Mouse (Mus musculus): ENCODE results near the gene Src. TPM values are rescaled to one million over a fixed set of nuclear protein-coding genes. Genes with fewer than 3 reads are reported as not detected.

Src gene
- polyA plus RNA-seq, 1 experiment from 2014 or later = 18.1 TPM

DNA sequence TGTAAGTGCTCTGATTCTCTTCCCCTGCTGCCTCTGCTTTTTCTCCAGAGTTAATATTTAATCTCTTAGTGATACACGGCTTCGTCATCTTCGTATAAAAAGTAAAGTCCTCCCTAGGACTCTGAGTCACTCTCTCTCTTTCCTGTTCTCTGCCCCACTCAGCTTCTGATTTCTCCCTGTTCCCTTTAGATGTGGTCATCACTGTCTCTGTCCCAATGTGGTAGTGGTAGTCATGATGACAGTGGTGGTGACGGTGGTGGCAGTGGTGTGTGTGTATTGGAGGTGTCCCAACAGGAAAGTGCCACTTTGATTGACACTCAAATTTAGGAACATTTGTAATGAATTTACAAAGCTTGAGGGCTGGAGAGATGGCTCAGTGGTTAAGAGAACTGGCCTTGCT is 83.1 kb downstream of the Src start:
- ATAC-seq = no peak
- H3K27me3 ChIP-seq (replicated peaks) = no peaks in the 10 kb centered on the region
- 56% methylated on average over 4 of the region's 4 CpGs for WGBS
- H3K9me3 ChIP-seq = no peaks in the 10 kb centered on the region
- no peak overlapping the region for H3K4me3 ChIP-seq (replicated peaks)
- no peak overlapping the region for H3K4me2 ChIP-seq (replicated peaks)
- H3K36me3 ChIP-seq = no peaks in the 10 kb centered on the region
- no peak overlapping the region for H3K9ac ChIP-seq
- no peak overlapping the region for H3K27ac ChIP-seq
- H3K4me1 ChIP-seq (replicated peaks) = no peaks in the 10 kb centered on the region

DNA sequence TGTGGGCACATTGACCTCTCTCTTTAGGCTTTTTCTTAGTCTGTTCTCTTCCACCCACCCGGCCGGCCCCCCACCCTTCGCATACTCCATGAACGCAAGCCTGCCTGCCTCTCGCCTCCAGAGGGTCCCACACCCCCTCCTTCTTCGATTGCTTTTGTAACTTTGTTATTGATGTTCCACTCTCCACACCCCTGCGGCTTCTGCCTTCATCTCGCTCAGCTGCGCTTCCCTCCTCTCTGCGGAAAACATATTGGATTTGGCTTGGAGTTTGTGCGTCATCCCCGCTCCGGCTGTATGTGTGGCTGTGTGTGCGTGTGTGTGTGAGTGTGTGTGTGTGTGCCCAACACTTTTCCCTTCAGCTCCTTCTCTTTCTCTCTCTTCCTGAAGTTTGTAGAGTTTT is 88.5 kb downstream of the Src start:
- Histone ChIP-seq H3K27ac (no peak overlapping the region), H3K4me1 (replicated peaks) (no peaks in the 10 kb centered on the region; the same call in 1 of the 2 replicates), H3K36me3 (no peaks in the 10 kb centered on the region), H3K27me3 (replicated peaks) (no peaks in the 10 kb centered on the region), H3K4me2 (replicated peaks) (peak overlapping the region; percentile 14; the same call in 1 of the 2 replicates), H3K9me3 (no peaks in the 10 kb centered on the region), H3K4me3 (replicated peaks) (no peak overlapping the region), H3K9ac (no peak overlapping the region)
- 29% methylated on average over 14 of the region's 14 CpGs for WGBS
- ATAC-seq = no peak

DNA sequence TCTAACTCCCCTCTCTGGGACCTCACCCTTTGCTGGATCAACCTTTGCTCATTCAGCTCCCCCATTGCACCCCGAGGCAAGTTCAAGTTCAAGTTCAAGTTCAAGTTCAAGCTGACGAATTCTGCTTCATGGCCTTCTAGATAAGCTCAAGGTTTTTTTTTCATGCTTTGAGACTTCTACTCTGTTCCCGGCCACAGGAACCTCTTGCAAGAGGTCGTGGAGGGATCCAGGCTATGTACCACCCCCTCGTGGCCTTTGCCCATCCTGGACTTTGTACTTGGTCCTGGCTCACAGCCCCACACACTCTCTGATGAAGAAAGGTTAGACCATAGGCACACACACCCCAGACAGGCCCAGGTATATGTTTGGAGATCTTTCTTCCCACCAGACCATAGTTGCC is 90.9 kb downstream of the Src start:
- Histone ChIP-seq H3K27me3 (replicated peaks) (no peaks in the 10 kb centered on the region), H3K9me3 (no peaks in the 10 kb centered on the region), H3K9ac (no peak overlapping the region), H3K36me3 (no peaks in the 10 kb centered on the region), H3K4me3 (replicated peaks) (no peak overlapping the region), H3K27ac (no peak overlapping the region), H3K4me2 (replicated peaks) (no peak overlapping the region), H3K4me1 (replicated peaks) (no peaks in the 10 kb centered on the region; the same call in 1 of the 2 replicates)
- 0 out of 2 replicates have a peak, but pooled peaks have one; percentile 40 for ATAC-seq
- whole genome bisulfite sequencing = 65% methylated on average over 5 of the region's 5 CpGs

DNA sequence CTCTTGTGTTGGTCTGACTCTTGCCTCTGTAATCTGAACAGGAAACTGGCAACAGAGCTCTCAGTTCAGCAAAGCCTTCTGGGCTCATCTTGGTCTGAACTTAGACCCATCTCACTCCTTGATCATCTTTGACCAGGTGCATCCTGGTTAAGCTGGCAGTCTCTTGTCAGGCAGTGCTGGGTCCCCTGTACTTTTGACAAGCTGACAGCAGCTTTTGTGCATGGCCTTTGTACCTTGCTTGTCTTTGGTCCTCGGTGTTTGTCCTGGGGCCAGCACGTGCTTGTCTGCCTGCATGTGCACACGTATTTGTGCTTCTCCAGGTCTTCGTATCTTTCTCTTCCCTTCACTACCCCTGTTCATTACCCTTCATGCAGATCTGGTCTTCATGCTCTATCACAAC is 91.8 kb downstream of the Src start:
- Histone ChIP-seq H3K9ac (no peak overlapping the region), H3K4me2 (replicated peaks) (no peak overlapping the region), H3K4me3 (replicated peaks) (no peak overlapping the region), H3K9me3 (no peaks in the 10 kb centered on the region), H3K36me3 (no peaks in the 10 kb centered on the region), H3K4me1 (replicated peaks) (no peaks in the 10 kb centered on the region; the same call in 1 of the 2 replicates), H3K27me3 (replicated peaks) (no peaks in the 10 kb centered on the region), H3K27ac (no peak overlapping the region)
- ATAC-seq = peak; percentile 27; the same call in 1 of the 2 replicates
- WGBS = 65% methylated on average over 4 of the region's 4 CpGs

DNA sequence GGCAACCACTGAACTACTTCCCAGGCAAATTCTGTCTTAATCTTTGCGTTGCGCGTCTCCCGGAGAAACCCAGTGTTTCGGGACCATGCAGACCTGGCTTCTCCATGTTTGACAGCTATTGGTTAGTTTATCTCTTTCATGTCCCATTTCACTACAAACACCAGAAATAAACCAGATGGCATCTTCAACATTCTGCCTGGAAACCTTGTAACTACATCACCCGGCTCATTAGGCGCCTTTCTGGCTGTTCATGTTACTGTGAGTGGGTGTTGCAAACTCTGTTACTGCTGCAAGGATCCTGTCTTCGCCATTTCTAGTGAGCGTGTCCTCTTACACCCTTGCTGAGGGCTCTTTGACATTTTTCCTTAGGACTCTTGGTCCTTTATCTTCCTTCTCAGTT is 94.6 kb downstream of the Src start:
- H3K36me3 ChIP-seq = no peaks in the 10 kb centered on the region
- no peak overlapping the region for H3K4me3 ChIP-seq (replicated peaks)
- WGBS = 83% methylated on average over 9 of the region's 9 CpGs
- H3K27me3 ChIP-seq (replicated peaks) = no peaks in the 10 kb centered on the region
- H3K9ac ChIP-seq = no peak overlapping the region
- H3K4me2 ChIP-seq (replicated peaks) = no peak overlapping the region
- H3K27ac ChIP-seq = no peak overlapping the region
- H3K9me3 ChIP-seq = no peaks in the 10 kb centered on the region
- no peaks in the 10 kb centered on the region for H3K4me1 ChIP-seq (replicated peaks)
- no peak for ATAC-seq

DNA sequence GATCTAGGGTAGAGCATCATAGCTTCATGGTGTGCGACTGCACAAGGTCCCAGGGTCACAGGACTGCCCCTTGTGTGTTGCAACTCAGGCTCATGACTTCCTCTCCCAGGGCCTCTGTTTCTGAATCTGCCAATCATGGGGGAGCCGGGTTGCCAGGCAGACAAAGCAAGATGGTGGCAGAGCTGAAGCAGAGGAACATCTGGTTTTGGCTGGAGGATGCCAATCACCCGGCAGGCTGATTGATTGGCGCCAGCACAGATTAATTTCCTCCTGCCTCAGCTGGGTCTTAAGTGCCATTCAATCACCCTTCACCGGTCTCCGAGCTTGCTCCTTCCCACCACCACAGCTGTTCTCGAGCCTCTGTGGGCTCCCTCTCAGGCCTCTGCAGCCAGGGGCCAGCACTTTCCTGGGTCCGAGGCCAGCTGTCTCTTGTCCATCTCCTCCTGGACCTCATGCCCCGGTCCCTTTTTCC is 95.5 kb downstream of the Src start:
- no peak overlapping the region for H3K4me2 ChIP-seq (replicated peaks)
- H3K27me3 ChIP-seq (replicated peaks) = no peaks in the 10 kb centered on the region
- H3K9me3 ChIP-seq = no peaks in the 10 kb centered on the region
- H3K27ac ChIP-seq = no peak overlapping the region
- WGBS = 45% methylated on average over 9 of the region's 9 CpGs
- no peak overlapping the region for H3K4me3 ChIP-seq (replicated peaks)
- H3K36me3 ChIP-seq = no peaks in the 10 kb centered on the region
- H3K4me1 ChIP-seq (replicated peaks) = no peaks in the 10 kb centered on the region
- no peak overlapping the region for H3K9ac ChIP-seq
- no peak for ATAC-seq

DNA sequence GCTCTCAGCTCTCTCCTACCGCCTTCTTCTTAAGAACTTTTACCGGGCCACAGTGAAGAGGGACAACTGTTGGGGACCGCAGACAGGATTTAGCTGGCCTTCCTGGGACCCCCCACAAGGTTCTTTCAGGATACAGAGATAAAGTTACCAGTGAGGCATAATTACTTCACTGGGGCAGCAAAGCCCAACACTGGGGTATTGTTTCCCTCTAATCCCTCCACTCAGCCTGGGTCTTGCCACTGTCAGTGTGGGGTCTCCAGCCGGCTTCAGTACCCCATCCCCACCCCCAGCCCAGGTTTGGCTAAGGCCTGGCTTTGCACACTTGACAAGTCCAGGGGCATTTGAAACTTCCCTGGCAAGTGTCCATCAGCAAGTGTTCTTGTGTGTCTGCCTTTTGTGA is 96.1 kb downstream of the Src start:
- no peak overlapping the region for H3K4me2 ChIP-seq (replicated peaks)
- no peak overlapping the region for H3K4me3 ChIP-seq (replicated peaks)
- no peaks in the 10 kb centered on the region for H3K9me3 ChIP-seq
- no peak for ATAC-seq
- H3K36me3 ChIP-seq = no peaks in the 10 kb centered on the region
- H3K27ac ChIP-seq = no peak overlapping the region
- no peaks in the 10 kb centered on the region for H3K4me1 ChIP-seq (replicated peaks)
- WGBS = 21% methylated on average over 4 of the region's 4 CpGs
- no peaks in the 10 kb centered on the region for H3K27me3 ChIP-seq (replicated peaks)
- no peak overlapping the region for H3K9ac ChIP-seq

DNA sequence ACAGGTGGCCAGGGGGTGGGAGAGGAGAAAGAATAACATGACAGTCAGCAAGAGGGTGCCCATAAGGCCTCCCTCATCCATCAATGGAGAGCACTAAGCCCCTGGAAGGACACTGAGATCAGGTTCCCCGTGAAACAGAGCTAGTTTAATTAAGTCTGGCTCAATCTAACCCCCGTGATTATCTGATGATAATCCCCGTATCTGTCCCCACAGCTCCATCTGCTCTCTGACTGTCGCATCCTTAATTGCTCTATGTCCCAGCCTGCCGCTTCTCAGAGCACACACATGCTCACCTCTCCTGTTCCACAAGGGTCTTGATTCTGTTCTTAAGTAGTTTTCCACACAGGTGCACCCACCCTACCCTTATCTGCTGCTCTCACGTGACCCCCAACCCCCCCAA is 99.3 kb downstream of the Src start:
- no peak for ATAC-seq
- H3K27ac ChIP-seq = no peak overlapping the region
- H3K27me3 ChIP-seq (replicated peaks) = no peaks in the 10 kb centered on the region
- H3K4me2 ChIP-seq (replicated peaks) = no peak overlapping the region
- 69% methylated on average over 6 of the region's 6 CpGs for WGBS
- no peaks in the 10 kb centered on the region for H3K36me3 ChIP-seq
- H3K9me3 ChIP-seq = no peaks in the 10 kb centered on the region
- no peak overlapping the region for H3K9ac ChIP-seq
- H3K4me3 ChIP-seq (replicated peaks) = no peak overlapping the region
- H3K4me1 ChIP-seq (replicated peaks) = no peaks in the 10 kb centered on the region

DNA sequence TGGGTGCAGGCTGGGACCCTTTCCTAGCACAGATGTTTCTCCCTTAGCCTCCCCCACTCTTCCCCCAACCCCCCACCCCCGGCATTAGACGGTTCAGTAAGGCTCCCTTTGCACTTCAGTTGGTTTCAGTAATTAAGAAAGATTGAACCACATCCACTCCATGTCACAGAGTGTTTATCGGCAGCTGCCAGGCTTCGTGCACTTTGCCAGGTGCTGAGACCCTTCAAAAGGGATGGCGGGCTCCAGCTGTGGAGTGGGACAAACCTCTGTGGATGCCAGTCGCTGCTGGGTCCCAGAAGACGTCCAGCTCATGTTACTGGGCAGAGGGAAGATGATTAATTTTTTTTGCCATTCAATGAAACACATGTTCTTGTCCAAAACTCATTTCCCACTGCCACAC is 100.2 kb downstream of the Src start:
- ATAC-seq = no peak
- Histone ChIP-seq H3K36me3 (no peaks in the 10 kb centered on the region), H3K27ac (no peak overlapping the region), H3K4me2 (replicated peaks) (no peak overlapping the region), H3K4me1 (replicated peaks) (no peaks in the 10 kb centered on the region), H3K27me3 (replicated peaks) (no peaks in the 10 kb centered on the region), H3K9ac (no peak overlapping the region), H3K4me3 (replicated peaks) (no peak overlapping the region), H3K9me3 (no peaks in the 10 kb centered on the region)
- 63% methylated on average over 7 of the region's 7 CpGs for WGBS

DNA sequence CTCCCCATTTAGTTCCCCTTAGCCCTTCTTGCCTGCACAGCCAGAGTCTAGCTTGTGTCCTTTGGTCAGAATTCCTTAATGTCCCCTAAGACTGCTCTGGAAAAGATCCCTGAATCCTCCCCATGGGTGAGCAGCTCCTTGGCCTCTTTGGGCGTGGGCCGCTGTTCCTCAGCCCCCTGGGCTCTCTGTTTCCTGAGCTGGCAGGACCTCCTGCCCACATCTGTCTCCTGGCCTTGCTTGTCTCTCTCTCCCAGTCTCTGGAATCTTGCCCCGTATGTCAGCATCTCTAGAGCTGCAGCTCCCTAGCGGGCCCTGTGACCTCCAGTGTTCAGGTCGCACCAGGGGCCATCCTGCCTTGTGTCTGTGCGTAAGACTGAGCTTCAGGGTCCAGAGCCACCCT is 101.2 kb downstream of the Src start:
- Histone ChIP-seq H3K9me3 (no peaks in the 10 kb centered on the region), H3K4me2 (replicated peaks) (no peak overlapping the region), H3K27me3 (replicated peaks) (no peaks in the 10 kb centered on the region), H3K4me3 (replicated peaks) (no peak overlapping the region), H3K36me3 (no peaks in the 10 kb centered on the region), H3K4me1 (replicated peaks) (no peaks in the 10 kb centered on the region), H3K9ac (no peak overlapping the region), H3K27ac (no peak overlapping the region)
- no peak for ATAC-seq
- 66% methylated on average over 6 of the region's 6 CpGs for WGBS

DNA sequence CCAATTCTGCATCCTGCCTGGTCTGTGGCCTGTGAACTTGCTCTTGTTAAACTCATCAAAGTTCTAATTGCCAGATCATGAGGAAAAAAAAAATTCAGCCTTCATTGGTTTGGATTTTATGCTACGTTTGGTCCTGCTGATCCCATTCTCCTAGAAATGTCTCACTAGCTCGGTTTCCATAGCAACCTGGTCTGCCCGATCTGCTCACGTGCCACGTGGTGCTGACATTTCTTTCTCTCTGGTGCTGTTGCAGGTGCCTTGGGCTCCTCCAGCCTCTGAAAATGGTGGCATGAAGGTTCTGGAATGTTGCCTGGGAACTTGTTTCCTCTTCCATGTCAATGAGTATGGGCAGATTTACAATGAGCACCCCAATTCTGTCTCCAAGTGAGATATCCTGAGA is 102.3 kb downstream of the Src start:
- H3K4me1 ChIP-seq (replicated peaks) = no peaks in the 10 kb centered on the region
- no peaks in the 10 kb centered on the region for H3K9me3 ChIP-seq
- H3K27ac ChIP-seq = no peak overlapping the region
- no peak overlapping the region for H3K4me2 ChIP-seq (replicated peaks)
- 32% methylated on average over 5 of the region's 5 CpGs for WGBS
- H3K4me3 ChIP-seq (replicated peaks) = no peak overlapping the region
- no peak for ATAC-seq
- no peaks in the 10 kb centered on the region for H3K27me3 ChIP-seq (replicated peaks)
- H3K36me3 ChIP-seq = no peaks in the 10 kb centered on the region
- H3K9ac ChIP-seq = no peak overlapping the region
